Mouse (Mus musculus) fat pad, adult 2 months (tissue): ENCODE results near the gene Mprip.
"Not testable (repeated sequence)": the region's sequence is repeated elsewhere in the genome, so short reads cannot be mapped to it uniquely, and the experiment has no call there.

Experiments
- DNase-seq: peaks from one replicate; pipeline ENCODE4 v3.0.0-alpha.2; 2011; ENCODE audit warnings: low read depth, low spot score; ENCODE audit errors: extremely low read depth

The Mprip gene

DNA sequence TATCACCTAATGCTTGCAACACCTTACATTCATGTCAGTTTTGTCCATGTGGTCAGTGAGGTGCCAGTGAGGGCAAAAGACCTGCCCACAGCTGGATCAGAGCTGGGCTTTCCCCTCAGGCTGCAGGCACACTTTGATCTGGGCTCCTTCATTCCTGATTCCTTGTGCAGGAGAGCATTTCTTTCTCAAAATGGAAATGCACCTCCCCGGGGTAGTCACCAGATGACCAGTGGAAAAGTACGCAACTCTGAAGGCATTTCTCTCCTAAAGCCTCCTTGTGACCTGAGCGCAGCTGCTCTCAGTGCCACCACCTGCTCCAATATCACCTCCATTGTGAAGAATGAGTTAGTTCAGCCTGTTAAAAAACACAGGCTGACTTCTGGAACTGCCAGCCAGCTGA, at the start of gene Mprip:
Gene Mprip, plus strand, starts transcription at position 301 of the 400 bp plus-strand sequence.
- no peak for DNase-seq

DNA sequence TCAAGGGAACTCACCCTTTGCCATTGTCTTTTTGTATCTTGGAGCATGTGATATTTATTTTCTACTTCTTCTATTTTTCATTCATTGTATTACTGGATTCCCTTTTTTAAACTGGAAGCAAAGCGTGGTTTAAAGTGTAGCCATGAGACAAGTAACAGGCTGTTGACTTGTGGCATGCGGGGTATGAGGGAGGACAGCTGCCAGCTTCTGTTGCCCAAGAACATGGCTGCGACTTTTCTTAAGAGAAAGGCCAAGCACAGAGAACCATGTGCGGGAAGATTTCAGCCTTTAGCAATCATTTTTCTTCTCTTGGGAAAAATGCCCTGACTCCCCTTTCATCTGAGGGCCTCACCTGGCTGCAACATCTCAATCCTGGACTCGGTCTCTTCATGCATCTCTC, 49.5 kb upstream of the Mprip start:
- DNase-seq, result no peak

DNA sequence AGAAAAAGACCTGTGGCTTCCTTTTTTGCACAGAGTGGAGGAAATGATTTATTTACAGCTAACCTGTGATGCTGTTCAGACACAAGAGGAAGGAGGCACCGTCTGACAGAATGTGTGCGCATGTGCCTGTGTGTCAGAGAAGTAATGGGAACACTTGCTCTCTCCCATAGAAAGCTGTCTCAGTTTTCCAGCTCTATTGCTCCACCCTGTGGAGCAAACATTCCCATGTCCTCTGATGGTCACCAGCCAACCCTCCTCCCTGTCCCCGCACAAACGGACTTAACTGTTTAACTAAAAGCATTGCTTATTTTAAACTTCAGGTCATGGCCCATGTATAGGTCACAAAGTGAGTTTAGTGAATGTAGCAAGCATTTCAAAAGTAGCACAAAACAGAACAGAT, 47.0 kb upstream of the Mprip start:
- DNase-seq, result no peak

DNA sequence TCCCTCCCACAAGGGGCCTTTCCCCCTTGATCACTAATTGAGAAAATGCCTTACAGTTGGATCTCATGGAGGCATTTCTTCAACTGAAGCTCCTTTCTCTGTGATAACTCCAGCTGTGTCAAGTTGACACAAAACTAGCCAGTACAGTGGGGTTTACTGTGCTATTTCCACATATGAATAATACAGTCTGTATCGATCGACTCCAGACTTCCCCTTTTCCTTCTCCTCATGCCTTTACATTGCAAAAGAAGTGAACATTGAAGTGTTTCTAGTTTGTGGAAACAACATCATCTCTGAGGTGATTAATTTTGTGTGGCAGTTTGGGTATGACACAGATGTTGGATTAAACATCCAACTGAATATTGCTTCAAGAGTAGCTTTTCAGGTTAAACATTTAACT, 44.1 kb upstream of the Mprip start:
- DNase-seq, result not testable (repeated sequence)

DNA sequence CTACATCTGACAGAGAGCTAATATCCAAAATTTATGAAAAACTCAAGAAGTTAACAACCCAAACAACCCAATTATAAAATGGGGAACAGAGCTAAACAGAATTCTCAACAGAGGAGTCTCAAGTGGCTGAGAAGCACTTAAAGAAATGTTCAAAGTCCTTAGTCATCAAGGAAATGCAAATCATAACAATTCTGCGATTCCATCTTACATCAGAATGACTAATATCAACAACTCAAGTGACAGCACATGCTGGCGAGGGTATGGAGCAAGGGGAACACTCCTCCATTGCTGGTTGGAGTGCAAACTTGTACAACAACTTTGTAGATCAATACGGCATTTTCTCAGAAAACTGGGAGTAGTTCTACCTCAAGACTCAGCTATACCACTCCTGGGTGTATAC, 38.9 kb upstream of the Mprip start:
- no peak for DNase-seq

DNA sequence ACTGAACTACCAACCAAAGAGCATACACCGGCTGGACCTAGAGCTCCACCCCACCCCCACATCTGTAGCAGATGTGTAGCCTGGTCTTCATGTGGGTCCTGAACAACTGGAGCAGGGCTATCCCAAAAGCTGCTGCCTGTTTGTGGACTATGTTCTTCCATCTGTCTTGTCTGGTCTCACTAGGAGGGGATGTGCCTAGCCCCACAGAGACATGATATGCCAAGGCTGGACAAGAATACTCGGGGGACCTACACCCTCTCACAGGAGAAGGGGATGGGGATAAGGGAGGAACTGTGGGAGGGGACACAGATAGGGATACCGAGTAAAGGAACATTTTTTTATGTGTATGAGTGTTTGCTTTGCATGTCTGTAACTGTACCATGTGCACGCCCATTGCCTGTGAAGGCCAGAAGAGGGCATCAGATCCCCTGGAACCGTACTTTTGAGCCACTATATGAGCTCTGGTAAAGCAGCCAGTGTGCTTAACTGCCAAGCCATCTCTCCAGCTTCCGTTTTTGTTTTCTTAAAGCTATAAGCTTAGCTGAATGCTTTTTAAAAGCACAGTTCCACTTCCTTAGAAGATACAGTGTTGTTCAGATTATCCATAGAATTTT, 37.0 kb upstream of the Mprip start:
- no peak for DNase-seq

DNA sequence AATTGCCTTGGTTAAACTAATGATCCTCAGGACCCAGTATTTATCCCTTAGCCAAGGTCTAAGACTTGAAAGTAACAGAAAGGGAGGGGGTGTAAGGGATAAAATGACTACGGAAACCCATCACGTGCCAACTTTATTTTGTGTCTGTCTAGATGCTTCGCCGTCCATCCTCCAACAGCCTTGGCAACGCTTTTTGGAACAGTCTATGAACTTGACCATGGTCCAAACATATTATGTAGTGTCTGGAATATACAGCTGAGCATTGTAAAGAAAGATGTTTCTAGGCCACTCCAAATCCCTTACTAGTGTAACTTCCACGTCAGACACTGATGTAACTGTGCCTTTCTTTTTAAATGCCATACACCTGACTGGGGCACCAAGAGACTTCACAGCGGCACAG, 34.9 kb upstream of the Mprip start:
- DNase-seq, result no peak

DNA sequence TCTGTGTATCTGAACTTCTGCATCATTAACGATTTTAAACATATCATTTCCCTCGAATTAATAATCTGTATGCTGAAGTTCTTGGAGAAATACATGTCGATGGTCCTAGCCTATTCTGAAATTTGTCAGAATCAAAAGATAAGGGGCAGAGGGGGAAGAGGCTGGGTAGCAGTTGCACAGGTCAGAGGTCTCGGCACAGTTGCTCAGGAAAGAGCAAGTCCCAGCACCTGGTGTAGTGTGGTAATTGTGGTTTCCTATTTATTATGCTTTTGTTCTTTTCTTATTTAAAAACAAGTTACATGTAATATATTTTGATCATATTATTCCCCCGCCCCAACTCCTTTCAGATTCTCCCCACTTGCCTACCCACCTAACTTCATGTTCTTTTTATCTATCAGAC, 32.9 kb upstream of the Mprip start:
- no peak for DNase-seq

DNA sequence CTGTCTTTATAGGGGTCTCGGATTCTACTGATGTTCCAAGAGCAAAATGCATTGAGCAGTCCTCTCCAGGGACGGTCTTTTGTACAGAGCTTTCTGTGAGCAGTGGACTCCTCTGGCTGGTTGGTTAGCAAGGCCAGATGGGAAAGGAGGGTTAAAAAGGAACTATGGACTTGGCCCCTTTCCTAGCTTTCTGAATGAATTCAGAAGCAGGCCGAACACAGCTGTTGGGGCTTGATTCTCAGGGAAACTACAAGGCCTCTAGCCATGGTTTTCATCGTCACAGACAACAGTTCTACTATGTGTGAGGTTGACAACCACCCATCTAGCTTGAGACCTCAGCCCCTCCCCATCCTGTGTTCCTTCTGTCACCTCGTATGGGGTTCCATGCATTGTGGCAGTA, 31.2 kb upstream of the Mprip start:
- no peak for DNase-seq

DNA sequence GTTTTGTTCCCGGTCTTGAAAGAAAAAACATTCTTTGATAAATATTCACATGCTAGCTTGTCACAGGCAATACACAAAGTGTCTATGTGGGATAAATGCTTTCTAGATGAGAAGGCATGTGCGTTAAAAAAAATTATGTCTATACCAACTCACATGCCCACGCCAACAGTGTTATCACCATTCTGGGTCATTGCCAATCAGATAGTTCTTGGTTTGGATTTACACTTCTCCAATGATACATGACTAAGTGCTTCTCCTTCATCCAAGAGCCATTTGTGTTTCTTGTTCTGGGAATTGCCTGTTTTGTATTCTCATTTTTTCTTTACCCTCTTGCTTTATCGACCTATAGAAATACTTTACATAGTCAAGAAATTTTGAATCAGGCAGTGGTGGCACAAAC, 29.1 kb upstream of the Mprip start:
- DNase-seq, result no peak

DNA sequence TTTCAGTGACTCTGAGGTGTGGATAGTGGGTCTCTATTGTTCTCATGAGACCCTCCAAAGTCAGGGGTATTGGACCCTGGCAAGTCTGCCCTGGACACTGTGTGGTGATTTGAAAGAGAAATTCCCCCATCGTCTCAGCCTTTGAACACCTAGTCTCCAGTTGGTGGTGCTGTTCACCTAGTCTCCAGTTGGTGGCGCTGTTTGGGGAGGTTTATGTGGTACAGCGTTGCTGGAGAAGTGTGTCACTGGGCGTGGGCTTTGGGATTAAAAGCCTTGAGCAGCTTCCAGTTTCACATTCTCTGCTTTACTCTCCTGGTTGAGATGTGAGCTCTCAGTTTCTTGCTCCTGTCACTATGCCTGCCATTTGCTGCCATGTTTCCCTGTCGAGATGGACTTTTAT, 28.1 kb upstream of the Mprip start:
- DNase-seq, result no peak

DNA sequence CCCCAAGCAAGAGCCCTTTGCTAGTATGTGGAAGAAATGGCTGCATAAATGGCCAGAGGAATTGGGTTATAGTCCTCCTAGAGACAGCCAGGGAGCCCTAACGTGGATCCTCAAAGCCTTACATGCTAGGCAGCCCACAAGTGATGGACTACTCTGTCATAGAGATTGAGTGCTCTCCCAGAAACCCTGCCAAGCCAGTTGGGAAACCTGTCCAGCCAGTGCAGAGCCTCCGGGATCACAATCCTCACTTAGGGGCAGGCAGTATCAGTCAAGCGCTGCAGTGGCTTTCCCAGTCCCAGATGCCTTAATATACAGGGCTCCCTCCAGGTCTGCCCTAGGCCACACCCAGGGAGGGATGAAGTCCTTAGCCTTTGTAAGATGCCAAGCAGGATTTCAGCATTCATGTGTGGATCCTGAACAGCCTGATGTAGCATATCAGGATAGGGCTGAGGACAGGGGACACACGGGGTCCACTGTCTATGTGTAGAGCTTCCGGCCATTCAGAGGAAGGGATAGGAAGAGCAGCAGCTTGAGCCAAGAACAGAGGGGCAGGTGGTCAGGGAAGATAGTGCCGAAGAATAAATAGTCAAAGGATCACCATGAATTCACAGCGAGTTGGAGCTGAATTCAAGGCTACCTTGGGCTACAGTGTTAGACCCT, 27.0 kb upstream of the Mprip start:
- no peak for DNase-seq

DNA sequence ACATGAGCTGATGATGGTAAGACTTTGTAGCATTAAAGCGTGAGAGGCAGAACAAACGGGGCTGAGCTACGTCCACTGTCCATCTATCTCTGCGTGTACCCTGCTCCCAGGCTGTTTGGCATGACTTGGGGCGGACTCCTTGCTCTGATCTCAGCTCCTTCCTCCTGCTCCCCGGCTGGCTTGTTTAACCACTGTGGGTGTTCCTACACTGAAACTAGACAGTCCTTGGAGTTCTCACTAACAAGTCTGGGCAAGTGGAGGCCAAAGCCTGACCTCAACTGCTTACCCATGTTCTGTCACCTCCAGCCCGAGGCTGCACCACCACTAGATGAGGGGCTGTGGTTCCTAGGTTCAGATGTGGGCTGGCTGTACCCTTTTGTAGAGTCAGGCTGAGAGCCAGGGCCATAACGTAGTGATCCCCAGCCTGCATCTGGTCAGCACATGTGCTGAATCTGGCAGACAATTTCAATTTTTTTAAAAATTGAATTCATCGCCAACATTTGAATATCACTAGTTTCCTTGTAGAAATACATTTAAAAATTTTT, 25.8 kb upstream of the Mprip start:
- DNase-seq, result no peak

DNA sequence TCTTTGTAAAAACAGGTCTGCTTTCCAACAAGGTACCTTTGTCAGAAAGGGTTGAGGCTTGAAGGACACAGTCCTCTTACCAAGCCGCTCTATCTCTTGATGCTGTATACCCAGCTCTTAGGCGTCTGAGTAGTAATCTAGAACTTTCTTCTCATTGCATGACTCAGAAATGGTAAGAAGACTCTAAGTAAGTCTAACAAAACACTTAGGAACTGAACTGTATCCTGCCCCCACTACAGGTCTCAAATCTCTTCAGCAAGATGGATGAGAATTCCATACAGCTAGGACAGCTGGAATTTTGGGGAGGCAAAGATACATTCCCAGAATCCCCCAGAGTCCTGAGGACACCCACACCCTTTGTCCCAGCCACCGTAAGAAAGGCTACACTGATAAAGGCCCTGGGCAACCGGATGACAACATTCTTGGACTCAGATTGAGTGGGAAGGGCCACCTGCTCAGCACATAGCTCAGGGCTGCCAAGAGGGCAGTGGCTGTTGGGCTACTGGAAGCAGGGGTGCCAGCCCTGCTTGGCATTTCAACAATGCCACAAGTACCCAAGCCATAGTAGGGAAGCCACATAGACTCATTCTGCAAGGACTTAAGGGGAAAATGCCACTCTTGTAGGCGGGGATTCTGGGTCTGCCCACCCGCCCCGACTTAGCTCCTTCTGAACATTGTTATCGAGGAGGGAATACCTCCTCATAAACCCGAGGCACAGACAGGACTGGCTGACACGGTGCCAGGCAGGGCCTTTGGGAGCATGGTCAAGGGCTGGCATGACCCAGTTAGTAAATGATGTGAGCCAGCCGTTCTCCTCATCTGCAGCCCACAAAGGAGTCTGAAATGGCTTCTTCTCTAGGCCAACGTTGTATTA, 25.0 kb upstream of the Mprip start:
- no peak for DNase-seq

DNA sequence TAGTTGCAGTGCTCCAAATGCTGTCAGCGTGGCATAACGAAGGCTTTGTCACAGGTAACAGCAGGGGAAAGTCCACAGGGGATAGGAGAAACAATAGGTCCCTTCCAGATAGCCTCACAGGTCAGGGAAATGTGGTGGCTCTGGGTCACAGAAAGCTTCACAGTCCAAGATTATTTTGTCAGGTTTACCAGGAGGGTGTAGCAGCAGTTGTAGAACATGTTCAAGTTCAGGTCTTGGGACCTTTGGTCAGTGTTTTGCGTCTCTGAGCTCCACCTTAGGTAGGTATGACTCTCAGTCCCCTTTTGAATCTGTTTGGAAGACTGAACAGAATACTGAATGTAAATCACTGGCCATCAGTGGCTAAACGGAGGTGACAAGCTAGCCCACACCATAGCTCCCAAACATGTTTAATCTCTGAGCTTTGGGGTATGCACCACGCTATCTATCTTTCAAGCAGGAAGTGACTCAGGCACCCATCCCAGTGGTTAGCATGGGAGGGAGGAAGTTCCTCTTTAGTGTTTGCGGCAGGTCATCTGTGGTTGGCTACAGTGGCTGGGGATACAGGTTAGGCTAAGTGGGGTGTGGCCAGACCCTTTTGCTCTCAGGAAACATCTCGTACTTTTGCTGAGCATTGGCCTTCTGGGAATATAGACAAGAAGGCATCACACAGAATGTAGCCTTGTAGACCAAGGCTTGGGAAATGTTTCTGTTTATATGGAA, 24.2 kb upstream of the Mprip start:
- no peak for DNase-seq

DNA sequence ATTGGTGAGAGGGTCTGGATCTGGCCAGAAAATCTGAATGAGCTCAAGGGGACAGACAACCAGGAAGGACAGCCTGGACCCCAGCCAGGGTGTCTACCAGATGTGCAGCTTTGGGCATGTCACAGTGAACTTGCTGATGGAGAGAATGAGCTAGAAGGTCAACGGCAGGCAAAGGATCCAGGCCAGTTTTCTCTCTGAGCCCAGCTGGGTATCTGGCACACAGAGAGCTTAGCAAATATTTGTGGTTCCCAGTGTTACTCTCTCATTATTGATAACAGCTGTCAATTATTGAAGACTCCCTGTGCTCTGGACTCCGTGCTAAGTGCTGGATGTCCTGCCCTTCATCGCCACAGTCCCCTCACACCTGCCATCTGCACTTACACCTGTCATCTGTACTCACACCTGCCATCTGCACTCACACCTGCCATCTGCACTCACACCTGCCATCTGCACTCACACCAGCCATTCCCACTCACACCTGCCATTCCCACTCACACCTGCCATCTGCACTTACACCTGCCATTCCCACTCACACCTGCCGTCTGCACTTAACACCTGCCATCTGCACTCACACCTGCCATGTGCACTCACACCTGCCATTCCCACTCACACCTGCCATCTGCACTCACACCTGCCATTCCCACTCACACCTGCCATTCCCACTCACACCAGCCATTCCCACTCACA, 21.0 kb upstream of the Mprip start:
- DNase-seq, result no peak

DNA sequence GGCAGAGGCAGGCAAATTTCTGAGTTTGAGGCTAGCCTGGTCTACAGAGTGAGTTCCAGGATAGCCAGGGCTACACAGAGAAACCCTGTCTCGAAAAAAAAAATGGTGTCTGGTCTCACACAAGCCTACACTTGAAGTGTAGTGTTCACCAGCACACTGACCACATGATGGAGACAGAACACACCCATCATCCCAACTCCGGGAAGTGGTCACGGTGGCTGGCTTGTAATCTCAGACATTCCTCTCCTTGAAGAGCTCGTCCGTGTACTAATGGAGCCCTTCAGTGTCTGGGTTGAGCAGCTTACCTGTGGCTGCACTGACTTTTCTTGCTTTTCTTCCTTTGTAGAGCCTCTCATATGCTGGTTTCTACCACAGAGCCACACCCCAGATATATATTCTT, 19.9 kb upstream of the Mprip start:
- no peak for DNase-seq

DNA sequence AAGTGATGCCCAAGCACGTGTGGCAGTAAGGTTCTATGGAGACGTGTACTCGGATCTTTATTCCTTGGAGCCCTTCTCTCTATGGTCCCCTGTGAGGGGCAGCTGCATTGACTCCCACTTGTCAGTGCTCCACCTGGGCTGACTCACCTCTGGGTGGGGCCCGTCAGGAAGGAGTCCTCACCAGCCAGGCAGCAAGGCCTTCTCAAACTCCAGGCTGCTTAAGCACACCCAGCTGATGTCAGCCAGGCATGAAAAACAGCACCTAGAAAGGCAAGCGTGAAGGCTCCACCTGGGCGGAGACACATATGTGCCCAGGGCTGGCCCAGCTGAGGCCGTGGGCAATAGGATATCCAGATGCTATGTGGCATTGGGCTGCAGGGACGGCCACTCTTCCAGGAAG, 18.7 kb upstream of the Mprip start:
- no peak for DNase-seq

DNA sequence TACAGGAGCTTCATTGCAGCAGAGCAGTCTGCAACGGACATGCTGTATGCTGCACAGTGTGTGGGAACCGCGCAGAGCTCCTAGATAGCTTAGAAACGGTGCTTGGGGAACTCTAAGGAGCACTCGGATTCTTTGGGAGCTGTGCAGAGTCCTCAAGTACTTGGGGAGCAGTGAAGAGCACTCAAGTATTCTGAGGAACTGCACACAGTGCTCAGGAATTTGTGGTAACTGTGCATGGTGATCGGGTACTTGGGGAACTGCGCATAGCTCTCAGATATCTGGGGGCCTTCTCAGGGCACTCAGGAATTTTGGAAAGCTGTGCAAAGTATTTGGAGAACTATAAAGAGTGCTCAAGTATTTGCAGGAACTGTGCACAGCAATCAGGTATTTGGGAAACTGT, 16.1 kb upstream of the Mprip start:
- no peak for DNase-seq

DNA sequence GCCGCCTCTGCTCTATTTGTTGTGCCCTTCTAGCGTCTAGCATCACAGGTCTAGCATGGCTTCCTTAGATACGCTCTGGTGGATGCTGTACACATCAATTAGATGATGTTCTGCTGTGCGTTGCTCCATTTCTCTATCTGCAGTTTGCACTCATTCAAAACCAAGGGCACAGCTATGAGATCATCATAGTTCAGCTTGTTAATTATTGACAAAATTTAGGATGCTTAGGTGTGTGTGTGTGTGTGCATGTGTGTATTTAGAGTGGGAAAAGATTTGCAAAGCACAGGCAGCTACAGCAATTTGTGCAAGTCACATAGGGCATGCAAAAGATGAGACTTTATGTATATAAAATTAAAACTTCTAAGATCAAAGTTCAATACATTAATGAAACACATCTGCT, 12.0 kb upstream of the Mprip start:
- no peak for DNase-seq

DNA sequence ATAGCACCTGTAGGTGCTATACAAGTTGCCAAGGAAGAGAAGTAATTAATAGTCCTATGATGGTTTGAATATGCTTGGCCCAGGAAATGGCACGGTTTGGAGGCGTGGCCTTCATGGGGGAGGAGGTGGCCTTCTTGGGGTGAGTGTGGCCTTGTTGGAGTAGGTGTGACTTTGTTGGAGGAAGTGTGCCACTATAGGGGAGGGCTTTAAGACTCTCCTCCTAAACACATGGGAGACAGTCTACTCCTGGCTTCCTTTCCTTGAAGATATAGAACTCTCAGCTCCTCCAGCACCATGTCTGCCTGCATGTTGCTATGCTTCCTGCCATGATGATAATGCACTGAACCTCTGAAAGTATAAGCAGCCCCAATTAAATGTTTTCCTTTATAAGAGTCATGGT, 8.1 kb upstream of the Mprip start:
- DNase-seq, result no peak
